Mouse (Mus musculus): ENCODE results near the gene Olfr890. TPM values are rescaled to one million over a fixed set of nuclear protein-coding genes. Genes with fewer than 3 reads are reported as not detected.
"Not testable (repeated sequence)": the region's sequence is repeated elsewhere in the genome, so short reads cannot be mapped to it uniquely, and the experiment has no call there.

Olfr890 gene
- not detected for total RNA-seq (2021)

DNA sequence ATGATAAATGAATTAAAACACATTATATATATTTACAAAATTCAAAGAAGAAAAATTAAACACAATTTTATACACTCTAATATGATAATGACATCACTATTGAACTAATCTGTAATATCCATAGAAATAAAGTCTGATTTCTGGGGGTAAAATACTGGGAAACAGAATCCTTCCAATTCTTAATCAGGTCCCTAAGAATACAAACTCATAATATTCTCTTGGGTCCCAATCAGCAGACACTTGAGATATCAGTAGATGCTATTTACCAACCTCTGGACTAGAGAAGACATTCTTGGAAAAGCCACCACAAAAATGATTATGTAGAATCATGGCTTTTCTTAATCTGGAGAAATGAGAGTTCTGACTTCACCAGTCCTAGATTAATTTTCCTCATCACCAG is at the start of gene Olfr890:
Olfr890 (plus strand) TSS at position 301 of the 400 bp plus-strand sequence.
- no peak for DNase-seq (ENCODE audit: extremely low spot score in 1 of 2, low spot score in 2 of 2)
- intact Hi-C loops (cut with DNase I): no loop called here

- no peak for DNase-seq (ENCODE audit: extremely low spot score in 1 of 2, low spot score in 2 of 2)
- intact Hi-C loops (cut with DNase I): no loop called here
Observed at GRCm38 (mm10) chr9:38107828-38108227, 34.5 kb upstream of the Olfr890 start, which contains the start of gene Olfr888. Gene Olfr888 (plus strand): TSS chr9:38108128.

GRCm38 (mm10) chr9:38114898-38115297 is 27.4 kb upstream of the Olfr890 start, which contains the start of gene Olfr889:
Gene Olfr889 (plus strand): TSS chr9:38115198.
- DNase-seq (ENCODE audit: extremely low spot score in 1 of 2, low spot score in 2 of 2): no peak
- intact Hi-C loops (cut with DNase I): no loop called here

DNA sequence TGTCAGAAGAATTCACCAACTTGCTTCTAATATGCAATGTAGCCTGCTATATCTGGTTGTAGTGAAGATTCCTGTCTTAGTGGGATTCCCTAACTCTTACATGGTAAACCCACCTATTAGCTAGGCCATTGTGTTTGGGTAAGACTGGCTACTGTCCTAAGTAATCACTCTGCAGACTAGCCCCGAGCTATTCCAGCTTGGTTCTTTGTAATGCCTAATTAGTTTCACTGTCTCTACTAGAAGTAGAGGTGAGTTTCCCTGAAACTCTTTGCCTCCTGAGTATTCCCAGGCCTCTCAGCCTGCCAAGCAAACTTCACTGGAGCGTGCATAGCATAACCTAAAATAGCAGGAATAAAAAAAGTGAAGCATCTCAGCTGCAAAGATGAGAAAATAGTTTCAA is 26.0 kb downstream of the Olfr890 start:
- DNase-seq (ENCODE audit: extremely low spot score in 1 of 2, low spot score in 2 of 2); intact Hi-C loops (cut with DNase I): not testable (repeated sequence)

GRCm38 (mm10) chr9:38180721-38181120 is 38.4 kb downstream of the Olfr890 start, which contains the start of gene Olfr891:
Gene Olfr891 (minus strand): TSS chr9:38180821.
- intact Hi-C loops (cut with DNase I): no loop called here
- DNase-seq (ENCODE audit: extremely low spot score in 1 of 2, low spot score in 2 of 2): no peak

Other genes starting within 250 kb of the Olfr890 start
- under 1 TPM in 1 of 2 experiments, not detected in 1; 0.06 TPM for gene Olfr145, start 245.8 kb upstream of the Olfr890 start, total RNA-seq (2021)
- gene Olfr878, start 224.7 kb upstream of the Olfr890 start, total RNA-seq (2021): not detected
- gene Olfr881, start 150.7 kb upstream of the Olfr890 start, total RNA-seq (2021): not detected
- gene Olfr883, start 116.7 kb upstream of the Olfr890 start, total RNA-seq (2021): not detected
- gene Olfr884, start 96.0 kb upstream of the Olfr890 start, total RNA-seq (2021): not detected
- gene Olfr885, start 81.2 kb upstream of the Olfr890 start, total RNA-seq (2021): not detected
- under 1 TPM in 1 of 2 experiments, not detected in 1; 0.06 TPM for gene Olfr887, start 58.4 kb upstream of the Olfr890 start, total RNA-seq (2021)
- gene Olfr888, start 34.4 kb upstream of the Olfr890 start, total RNA-seq (2021): not detected
- not detected for gene Olfr889, start 27.3 kb upstream of the Olfr890 start, total RNA-seq (2021)
- not detected for gene Olfr891, start 38.3 kb downstream of the Olfr890 start, total RNA-seq (2021)
- gene Olfr893, start 65.8 kb downstream of the Olfr890 start, total RNA-seq (2021): not detected
- gene Olfr894, start 75.5 kb downstream of the Olfr890 start, total RNA-seq (2021): not detected
- gene Olfr143, start 110.3 kb downstream of the Olfr890 start, total RNA-seq (2021): not detected
- gene Olfr895, start 125.3 kb downstream of the Olfr890 start, total RNA-seq (2021): not detected
- not detected for gene Olfr896-ps1, start 148.6 kb downstream of the Olfr890 start, total RNA-seq (2021)
- gene Olfr25, start 186.5 kb downstream of the Olfr890 start, total RNA-seq (2021): not detected
- gene Olfr898, start 205.9 kb downstream of the Olfr890 start, total RNA-seq (2021): not detected
- gene Olfr250, start 224.4 kb downstream of the Olfr890 start, total RNA-seq (2021): not detected
- not detected for gene Olfr251, start 234.6 kb downstream of the Olfr890 start, total RNA-seq (2021)